Mouse (Mus musculus): Measurements from ENCODE around the gene Slc2a6. TPM values are rescaled to one million over a fixed set of nuclear protein-coding genes. Genes with fewer than 3 reads are reported as not detected.

Slc2a6 gene
- polyA plus RNA-seq, 1 experiment, result 45.4 TPM

DNA sequence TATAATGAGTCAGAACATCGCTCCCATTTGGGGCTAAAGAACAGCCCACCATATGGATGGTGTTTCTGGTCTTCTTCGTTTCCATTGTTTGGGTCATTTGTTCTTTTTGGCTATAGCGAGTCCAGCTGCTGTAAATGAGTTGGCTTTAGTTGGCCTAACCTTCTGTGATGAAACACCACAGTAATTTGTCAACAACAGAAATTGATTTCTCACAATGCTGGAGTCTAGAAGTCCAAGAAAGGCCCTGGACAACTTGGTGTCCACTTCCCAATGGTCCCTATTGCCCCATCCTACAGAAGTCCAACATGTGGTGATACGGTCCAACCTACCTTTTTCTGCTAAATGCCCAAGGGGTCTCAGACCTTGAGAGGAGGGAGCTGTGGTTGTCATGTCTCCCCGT, 43.2 kb downstream of the Slc2a6 start:
- H3K27me3 ChIP-seq (ENCODE audit: control insufficient read depth, insufficient read depth, low read length), result no peaks in the 10 kb centered on the region
- 85% methylated on average over 5 of the region's 5 CpGs for WGBS
- TF ChIP-seq CTCF (IDR thresholded peaks at IDR 0.05; ENCODE audit: borderline replicate concordance, insufficient read depth, low read depth, low read length) (no peak), POLR2A (IDR thresholded peaks at IDR 0.05; ENCODE audit: borderline replicate concordance, insufficient read depth, low read length) (no peak)
- H3K4me1 ChIP-seq (ENCODE audit: control insufficient read depth, insufficient read depth, low read length), result no peaks in the 10 kb centered on the region
- no peak overlapping the region for H3K4me3 ChIP-seq (replicated peaks; ENCODE audit: insufficient read depth, low read depth, low read length)
- DNase-seq, result no peak
- no peak overlapping the region for H3K27ac ChIP-seq (ENCODE audit: insufficient read depth, low read length)

DNA sequence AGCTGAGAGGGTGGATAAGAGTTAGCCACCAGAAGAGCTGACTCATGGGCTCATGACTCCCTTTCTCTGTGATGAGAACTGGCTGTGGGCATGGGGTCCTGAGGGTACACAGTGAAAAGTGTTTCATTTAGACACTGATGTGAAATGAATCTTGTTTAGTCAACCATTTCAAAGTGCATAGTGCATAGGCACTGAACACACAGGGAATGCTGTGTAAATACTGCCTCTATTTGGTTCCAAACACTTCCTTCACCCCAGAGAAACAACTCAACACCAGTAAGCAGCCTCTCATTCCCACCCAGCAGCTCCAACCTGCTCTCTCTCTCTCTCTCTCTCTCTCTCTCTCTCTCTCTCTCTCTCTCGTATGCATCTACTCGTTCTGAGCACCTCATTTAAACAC, 43.6 kb downstream of the Slc2a6 start:
- Histone ChIP-seq H3K27me3 (ENCODE audit: control insufficient read depth, insufficient read depth, low read length) (no peaks in the 10 kb centered on the region), H3K4me3 (replicated peaks; ENCODE audit: insufficient read depth, low read depth, low read length) (no peak overlapping the region), H3K27ac (ENCODE audit: insufficient read depth, low read length) (no peak overlapping the region), H3K4me1 (ENCODE audit: control insufficient read depth, insufficient read depth, low read length) (no peaks in the 10 kb centered on the region)
- TF ChIP-seq POLR2A (IDR thresholded peaks at IDR 0.05; ENCODE audit: borderline replicate concordance, insufficient read depth, low read length) (no peak), CTCF (IDR thresholded peaks at IDR 0.05; ENCODE audit: borderline replicate concordance, insufficient read depth, low read depth, low read length) (no peak)
- DNase-seq, result no peak
- WGBS, result 71% methylated on average over 2 of the region's 2 CpGs

GRCm38 (mm10) chr2:26980361-26980760, 47.4 kb downstream of the Slc2a6 start:
- Histone ChIP-seq H3K27me3 (ENCODE audit: control insufficient read depth, insufficient read depth, low read length) (no peaks in the 10 kb centered on the region), H3K27ac (ENCODE audit: insufficient read depth, low read length) (no peak overlapping the region), H3K4me1 (ENCODE audit: control insufficient read depth, insufficient read depth, low read length) (no peaks in the 10 kb centered on the region), H3K4me3 (replicated peaks; ENCODE audit: insufficient read depth, low read depth, low read length) (no peak overlapping the region)
- 63% methylated on average over 1 of the region's 1 CpGs for WGBS
- TF ChIP-seq POLR2A (IDR thresholded peaks at IDR 0.05; ENCODE audit: borderline replicate concordance, insufficient read depth, low read length) (no peak), CTCF (IDR thresholded peaks at IDR 0.05; ENCODE audit: borderline replicate concordance, insufficient read depth, low read depth, low read length) (no peak)
- DNase-seq, result no peak

GRCm38 (mm10) chr2:26973960-26974359, 53.8 kb downstream of the Slc2a6 start:
- Histone ChIP-seq H3K4me3 (replicated peaks; ENCODE audit: insufficient read depth, low read depth, low read length) (no peak overlapping the region), H3K27ac (ENCODE audit: insufficient read depth, low read length) (no peak overlapping the region), H3K4me1 (ENCODE audit: control insufficient read depth, insufficient read depth, low read length) (no peaks in the 10 kb centered on the region), H3K27me3 (ENCODE audit: control insufficient read depth, insufficient read depth, low read length) (no peaks in the 10 kb centered on the region)
- DNase-seq, result no peak
- TF ChIP-seq CTCF (IDR thresholded peaks at IDR 0.05; ENCODE audit: borderline replicate concordance, insufficient read depth, low read depth, low read length), result no peak
- TF ChIP-seq POLR2A (IDR thresholded peaks at IDR 0.05; ENCODE audit: borderline replicate concordance, insufficient read depth, low read length), result no peak
- WGBS, result 37% methylated on average over 4 of the region's 4 CpGs

GRCm38 (mm10) chr2:26973116-26973515, 54.7 kb downstream of the Slc2a6 start, which contains the start of gene Adamts13:
Gene Adamts13 (plus strand): TSS chr2:26973416.
- 35% methylated on average over 3 of the region's 3 CpGs for WGBS
- Histone ChIP-seq H3K4me3 (replicated peaks; ENCODE audit: insufficient read depth, low read depth, low read length) (no peak within 1 kb of the TSS), H3K4me1 (ENCODE audit: control insufficient read depth, insufficient read depth, low read length) (no peaks in the 10 kb centered on the region), H3K27me3 (ENCODE audit: control insufficient read depth, insufficient read depth, low read length) (no peaks in the 10 kb centered on the region), H3K27ac (ENCODE audit: insufficient read depth, low read length) (no peak within 1 kb of the TSS)
- no peak for TF ChIP-seq POLR2A (IDR thresholded peaks at IDR 0.05; ENCODE audit: borderline replicate concordance, insufficient read depth, low read length)
- TF ChIP-seq CTCF (IDR thresholded peaks at IDR 0.05; ENCODE audit: borderline replicate concordance, insufficient read depth, low read depth, low read length), result no peak
- DNase-seq, result no peak

Other genes with a start within 250 kb of the Slc2a6 start
- 0.08 TPM in 1 of 2 replicates, not detected in the other for gene Abo, start 163.0 kb downstream of the Slc2a6 start, polyA plus RNA-seq (2012; rRNA removed)
- gene Surf6, start 125.1 kb downstream of the Slc2a6 start, polyA plus RNA-seq (2012; rRNA removed), result 24.0 and 25.2 TPM in 2 replicates
- 56.6 and 58.1 TPM in 2 replicates for gene Med22, start 117.3 kb downstream of the Slc2a6 start, polyA plus RNA-seq (2012; rRNA removed)
- gene Rpl7a, start 117.2 kb downstream of the Slc2a6 start, polyA plus RNA-seq (2012; rRNA removed), result 670 and 676 TPM in 2 replicates
- 58.6 and 60.9 TPM in 2 replicates for gene Surf2, start 111.6 kb downstream of the Slc2a6 start, polyA plus RNA-seq (2012; rRNA removed)
- 153 and 159 TPM in 2 replicates for gene Surf1, start 111.5 kb downstream of the Slc2a6 start, polyA plus RNA-seq (2012; rRNA removed)
- gene Surf4, start 94.1 kb downstream of the Slc2a6 start, polyA plus RNA-seq (2012; rRNA removed), result 54.9 and 60.5 TPM in 2 replicates
- 0.28 and 0.30 TPM in 2 replicates for gene Stkld1, start 94.0 kb downstream of the Slc2a6 start, polyA plus RNA-seq (2012; rRNA removed)
- 70.3 and 72.2 TPM in 2 replicates for gene Rexo4, start 63.6 kb downstream of the Slc2a6 start, polyA plus RNA-seq (2012; rRNA removed)
- 0.59 TPM in 1 of 2 replicates, not detected in the other for gene Adamts13, start 54.6 kb downstream of the Slc2a6 start, polyA plus RNA-seq (2012; rRNA removed)
- 65.8 and 66.5 TPM in 2 replicates for gene Cacfd1, start 18.1 kb downstream of the Slc2a6 start, polyA plus RNA-seq (2012; rRNA removed)
- 0.22 and 0.43 TPM in 2 replicates for gene Mymk, start 44.2 kb upstream of the Slc2a6 start, polyA plus RNA-seq (2012; rRNA removed)
- gene Adamtsl2, start 51.4 kb upstream of the Slc2a6 start, polyA plus RNA-seq (2012; rRNA removed), result 3.8 and 4.1 TPM in 2 replicates
- gene Fam163b, start 114.5 kb upstream of the Slc2a6 start, polyA plus RNA-seq (2012; rRNA removed), result 19.7 and 24.3 TPM in 2 replicates
- 5.9 and 6.3 TPM in 2 replicates for gene Dbh, start 137.2 kb upstream of the Slc2a6 start, polyA plus RNA-seq (2012; rRNA removed)
- gene Sardh, start 220.3 kb upstream of the Slc2a6 start, polyA plus RNA-seq (2012; rRNA removed), result 10.5 and 11.3 TPM in 2 replicates